Mouse (Mus musculus) heart, postnatal 0 days (tissue): Measurements from ENCODE around the gene Zdhhc19.

Source experiments
- CTCF ChIP-seq: IDR thresholded peaks from 2 replicates; pipeline ENCODE4 v1.5.1; 2016; ENCODE audit warnings: antibody characterized with exemption, control low read depth, low read depth
- EP300 ChIP-seq: IDR thresholded peaks from 2 replicates; pipeline ENCODE4 v1.6.1; 2016; ENCODE audit warnings: antibody characterized with exemption, low read depth

DNA sequence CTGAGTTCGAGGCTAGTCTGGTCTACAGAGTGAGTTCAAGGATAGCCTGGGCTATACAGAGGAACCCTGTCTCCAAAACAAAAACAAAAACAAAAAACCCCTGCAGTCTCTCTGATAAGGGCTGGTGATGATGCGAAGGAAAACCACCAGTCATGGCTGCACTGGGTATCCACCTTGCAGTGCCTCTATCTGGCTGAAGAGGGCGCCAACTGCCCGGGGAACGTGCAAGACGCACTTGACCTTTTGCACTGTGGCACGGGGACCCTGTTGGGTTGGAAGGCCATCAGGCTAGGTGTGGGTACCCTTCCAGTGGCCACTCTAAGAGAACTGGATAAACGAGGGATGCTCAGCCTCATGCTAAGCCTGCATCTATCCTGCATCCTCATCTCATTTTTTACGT lies 11.3 kb downstream of the Zdhhc19 start:
- TF ChIP-seq CTCF (peak; percentile 93), EP300 (no peak)
